Mouse (Mus musculus): ENCODE measurements around the gene Vegfc. TPM values are rescaled to one million over a fixed set of nuclear protein-coding genes. Genes with fewer than 3 reads are reported as not detected.

Gene Vegfc
- polyA plus RNA-seq, 1 experiment, result 20.4 TPM

GRCm38 (mm10) chr8:54076301-54076700, 1.1 kb upstream of the Vegfc start:
- no peaks in the 10 kb centered on the region for H3K27me3 ChIP-seq (ENCODE audit: control insufficient read depth, insufficient read depth, insufficient read length)
- H3ac ChIP-seq (ENCODE audit: control insufficient read depth, insufficient read length, low read depth), result no peak overlapping the region
- H3K79me3 ChIP-seq (ENCODE audit: low read depth), result peaks cover 31% of the 10 kb centered on the region
- peaks cover 42% of the 10 kb centered on the region for H3K79me2 ChIP-seq (ENCODE audit: control insufficient read depth, insufficient read depth)
- TF ChIP-seq CEBPB (IDR thresholded peaks at IDR 0.05; ENCODE audit: low read depth) (no peak), MAX (IDR thresholded peaks at IDR 0.05) (no peak)
- peak overlapping the region; percentile 67 for H3K4me3 ChIP-seq (ENCODE audit: insufficient read depth, poor library complexity, severe bottlenecking)
- no peaks in the 10 kb centered on the region for H3K36me3 ChIP-seq (ENCODE audit: control insufficient read depth, insufficient read depth)

DNA sequence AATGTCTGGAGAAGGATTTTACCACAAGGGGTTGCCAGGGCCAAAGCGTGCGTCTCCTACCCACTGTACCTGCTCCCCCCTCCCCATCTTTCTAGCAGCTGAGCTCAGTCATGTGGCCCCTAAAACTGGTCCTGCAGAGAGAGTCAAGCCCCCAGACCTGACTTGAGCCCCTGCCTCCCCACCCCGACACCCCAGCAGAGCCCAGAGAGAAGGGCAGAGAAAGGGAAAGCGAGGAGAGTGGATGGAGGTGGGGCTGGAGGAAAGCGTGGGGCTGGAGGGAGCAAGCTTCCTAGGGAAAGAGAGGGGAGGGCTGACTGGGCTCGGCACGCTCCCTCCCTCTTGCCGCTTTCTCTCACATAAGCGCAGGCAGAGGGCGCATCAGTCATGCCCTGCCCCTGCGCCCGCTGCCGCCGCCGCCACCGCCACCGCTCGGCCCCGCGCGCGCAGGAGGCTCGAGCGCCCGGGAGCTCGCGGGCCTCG, 575 bp upstream of the Vegfc start:
- peak overlapping the region; percentile 67 for H3K4me3 ChIP-seq (ENCODE audit: insufficient read depth, poor library complexity, severe bottlenecking)
- H3K79me2 ChIP-seq (ENCODE audit: control insufficient read depth, insufficient read depth), result peaks cover 47% of the 10 kb centered on the region
- no peak for TF ChIP-seq MAX (IDR thresholded peaks at IDR 0.05)
- TF ChIP-seq USF1 (IDR thresholded peaks at IDR 0.05; ENCODE audit: low read depth), result no peak
- TF ChIP-seq MYOG (IDR thresholded peaks at IDR 0.05; ENCODE audit: control insufficient read depth, extremely low read depth, insufficient read length), result no peak
- no peak for TF ChIP-seq CEBPB (IDR thresholded peaks at IDR 0.05; ENCODE audit: low read depth)
- TF ChIP-seq CTCF (IDR thresholded peaks at IDR 0.05; ENCODE audit: control insufficient read depth, insufficient read depth, insufficient read length), result peak; percentile 78
- TF ChIP-seq FOSL1 (IDR thresholded peaks at IDR 0.05; ENCODE audit: insufficient read depth, low read length, poor library complexity, severe bottlenecking), result no peak
- no peak for TF ChIP-seq MYOD1 (IDR thresholded peaks at IDR 0.05; ENCODE audit: control insufficient read depth, insufficient read length, low read depth)
- H3ac ChIP-seq (ENCODE audit: control insufficient read depth, insufficient read length, low read depth), result peak overlapping the region; percentile 63
- peaks cover 35% of the 10 kb centered on the region for H3K79me3 ChIP-seq (ENCODE audit: low read depth)
- H3K27me3 ChIP-seq (ENCODE audit: control insufficient read depth, insufficient read depth, insufficient read length), result no peaks in the 10 kb centered on the region
- no peaks in the 10 kb centered on the region for H3K36me3 ChIP-seq (ENCODE audit: control insufficient read depth, insufficient read depth)

DNA sequence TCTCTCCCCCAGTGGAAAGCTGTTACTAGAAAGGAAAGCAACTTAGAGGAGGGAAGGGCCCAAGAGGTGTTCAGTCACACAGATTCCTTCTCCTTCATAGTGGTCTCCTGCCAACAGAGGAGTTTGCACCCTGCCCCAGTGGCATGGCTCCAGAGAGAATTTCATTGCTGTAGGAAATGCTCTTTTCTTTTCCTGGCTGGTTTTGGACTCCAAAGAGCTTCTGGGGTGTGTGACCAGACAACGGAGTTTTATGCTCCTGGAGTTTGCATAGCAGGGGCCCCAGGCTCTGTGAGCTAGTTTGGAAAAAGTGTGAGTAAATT, 675 bp downstream of the Vegfc start:
- H3K36me3 ChIP-seq (ENCODE audit: control insufficient read depth, insufficient read depth), result no peaks in the 10 kb centered on the region
- no peaks in the 10 kb centered on the region for H3K27me3 ChIP-seq (ENCODE audit: control insufficient read depth, insufficient read depth, insufficient read length)
- H3K4me3 ChIP-seq (ENCODE audit: insufficient read depth, poor library complexity, severe bottlenecking), result peak overlapping the region; percentile 67
- peaks cover 60% of the 10 kb centered on the region for H3K79me2 ChIP-seq (ENCODE audit: control insufficient read depth, insufficient read depth)
- TF ChIP-seq FOSL1 (IDR thresholded peaks at IDR 0.05; ENCODE audit: insufficient read depth, low read length, poor library complexity, severe bottlenecking) (no peak), MYOG (IDR thresholded peaks at IDR 0.05; ENCODE audit: control insufficient read depth, extremely low read depth, insufficient read length) (no peak), CEBPB (IDR thresholded peaks at IDR 0.05; ENCODE audit: low read depth) (no peak), CTCF (IDR thresholded peaks at IDR 0.05; ENCODE audit: control insufficient read depth, insufficient read depth, insufficient read length) (no peak), USF1 (IDR thresholded peaks at IDR 0.05; ENCODE audit: low read depth) (no peak), MAX (IDR thresholded peaks at IDR 0.05) (no peak), MYOD1 (IDR thresholded peaks at IDR 0.05; ENCODE audit: control insufficient read depth, insufficient read length, low read depth) (no peak)
- H3K79me3 ChIP-seq (ENCODE audit: low read depth), result peaks cover 46% of the 10 kb centered on the region
- H3ac ChIP-seq (ENCODE audit: control insufficient read depth, insufficient read length, low read depth), result peak overlapping the region; percentile 100

DNA sequence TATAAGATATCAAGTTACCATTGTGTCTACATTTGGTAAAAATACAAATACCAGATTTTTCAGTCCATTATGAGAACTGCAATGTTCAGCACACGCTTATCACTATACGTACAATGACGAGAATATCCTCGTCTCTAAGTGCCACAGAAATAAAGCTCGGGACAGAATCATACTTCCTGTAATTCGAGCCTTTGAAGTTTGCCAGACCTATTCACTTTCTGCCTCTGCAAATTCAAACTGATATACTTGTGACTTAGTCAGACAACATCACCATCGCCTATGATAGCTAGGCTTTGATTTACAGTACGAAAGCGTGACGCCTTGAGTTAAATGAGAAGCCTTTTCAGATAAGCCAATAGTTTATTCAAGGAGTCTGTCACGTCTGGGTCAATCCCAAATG, 1.6 kb downstream of the Vegfc start:
- no peaks in the 10 kb centered on the region for H3K36me3 ChIP-seq (ENCODE audit: control insufficient read depth, insufficient read depth)
- H3K4me3 ChIP-seq (ENCODE audit: insufficient read depth, poor library complexity, severe bottlenecking), result peak overlapping the region; percentile 67
- H3ac ChIP-seq (ENCODE audit: control insufficient read depth, insufficient read length, low read depth), result peak overlapping the region; percentile 6
- H3K79me2 ChIP-seq (ENCODE audit: control insufficient read depth, insufficient read depth), result peaks cover 69% of the 10 kb centered on the region
- peaks cover 52% of the 10 kb centered on the region for H3K79me3 ChIP-seq (ENCODE audit: low read depth)
- TF ChIP-seq MYOG (IDR thresholded peaks at IDR 0.05; ENCODE audit: control insufficient read depth, extremely low read depth, insufficient read length) (no peak), CEBPB (IDR thresholded peaks at IDR 0.05; ENCODE audit: low read depth) (no peak), CTCF (IDR thresholded peaks at IDR 0.05; ENCODE audit: control insufficient read depth, insufficient read depth, insufficient read length) (no peak), USF1 (IDR thresholded peaks at IDR 0.05; ENCODE audit: low read depth) (no peak), MYOD1 (IDR thresholded peaks at IDR 0.05; ENCODE audit: control insufficient read depth, insufficient read length, low read depth) (no peak), FOSL1 (IDR thresholded peaks at IDR 0.05; ENCODE audit: insufficient read depth, low read length, poor library complexity, severe bottlenecking) (no peak), MAX (IDR thresholded peaks at IDR 0.05) (no peak)
- H3K27me3 ChIP-seq (ENCODE audit: control insufficient read depth, insufficient read depth, insufficient read length), result no peaks in the 10 kb centered on the region

DNA sequence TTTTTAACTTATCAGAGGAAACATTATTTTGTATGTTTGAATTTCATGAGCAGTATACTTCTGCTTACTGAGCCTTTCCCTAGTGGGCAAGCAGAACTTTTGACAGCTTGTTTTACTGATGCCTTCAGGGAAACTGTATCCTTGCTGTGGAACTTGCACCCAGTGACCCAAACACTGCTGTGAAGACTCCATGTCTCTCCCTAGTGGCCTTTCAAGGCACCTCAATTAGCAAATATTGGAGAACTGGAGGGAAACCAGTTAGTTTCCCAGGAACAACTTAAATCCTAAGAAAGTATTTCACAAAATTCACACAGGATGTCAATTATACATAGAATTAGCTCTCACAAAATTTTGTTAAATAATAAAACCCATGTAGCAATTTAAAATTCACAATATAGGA, 2.2 kb downstream of the Vegfc start:
- Histone ChIP-seq H3K79me2 (ENCODE audit: control insufficient read depth, insufficient read depth) (peaks cover 75% of the 10 kb centered on the region), H3K4me3 (ENCODE audit: insufficient read depth, poor library complexity, severe bottlenecking) (peak overlapping the region; percentile 23), H3K36me3 (ENCODE audit: control insufficient read depth, insufficient read depth) (no peaks in the 10 kb centered on the region), H3ac (ENCODE audit: control insufficient read depth, insufficient read length, low read depth) (no peak overlapping the region), H3K79me3 (ENCODE audit: low read depth) (peaks cover 58% of the 10 kb centered on the region), H3K27me3 (ENCODE audit: control insufficient read depth, insufficient read depth, insufficient read length) (no peaks in the 10 kb centered on the region)
- no peak for TF ChIP-seq FOSL1 (IDR thresholded peaks at IDR 0.05; ENCODE audit: insufficient read depth, low read length, poor library complexity, severe bottlenecking)
- no peak for TF ChIP-seq USF1 (IDR thresholded peaks at IDR 0.05; ENCODE audit: low read depth)
- no peak for TF ChIP-seq CEBPB (IDR thresholded peaks at IDR 0.05; ENCODE audit: low read depth)
- TF ChIP-seq MYOD1 (IDR thresholded peaks at IDR 0.05; ENCODE audit: control insufficient read depth, insufficient read length, low read depth), result no peak
- TF ChIP-seq MAX (IDR thresholded peaks at IDR 0.05), result no peak
- peak; percentile 11 for TF ChIP-seq CTCF (IDR thresholded peaks at IDR 0.05; ENCODE audit: control insufficient read depth, insufficient read depth, insufficient read length)
- TF ChIP-seq MYOG (IDR thresholded peaks at IDR 0.05; ENCODE audit: control insufficient read depth, extremely low read depth, insufficient read length), result no peak

GRCm38 (mm10) chr8:54085896-54086295, 8.5 kb downstream of the Vegfc start:
- TF ChIP-seq CEBPB (IDR thresholded peaks at IDR 0.05; ENCODE audit: low read depth) (no peak), MAX (IDR thresholded peaks at IDR 0.05) (no peak), FOSL1 (IDR thresholded peaks at IDR 0.05; ENCODE audit: insufficient read depth, low read length, poor library complexity, severe bottlenecking) (no peak), MYOG (IDR thresholded peaks at IDR 0.05; ENCODE audit: control insufficient read depth, extremely low read depth, insufficient read length) (no peak), CTCF (IDR thresholded peaks at IDR 0.05; ENCODE audit: control insufficient read depth, insufficient read depth, insufficient read length) (no peak), MYOD1 (IDR thresholded peaks at IDR 0.05; ENCODE audit: control insufficient read depth, insufficient read length, low read depth) (no peak), USF1 (IDR thresholded peaks at IDR 0.05; ENCODE audit: low read depth) (no peak)
- Histone ChIP-seq H3K27me3 (ENCODE audit: control insufficient read depth, insufficient read depth, insufficient read length) (no peaks in the 10 kb centered on the region), H3K79me3 (ENCODE audit: low read depth) (peaks cover 73% of the 10 kb centered on the region), H3K79me2 (ENCODE audit: control insufficient read depth, insufficient read depth) (peaks cover 96% of the 10 kb centered on the region), H3K36me3 (ENCODE audit: control insufficient read depth, insufficient read depth) (peaks cover 15% of the 10 kb centered on the region), H3K4me3 (ENCODE audit: insufficient read depth, poor library complexity, severe bottlenecking) (no peak overlapping the region), H3ac (ENCODE audit: control insufficient read depth, insufficient read length, low read depth) (no peak overlapping the region)
